Mouse (Mus musculus) inflammation-experienced regulatory T-cells (primary cell): ENCODE results near the gene Olfr1140. TPM values are rescaled to one million over a fixed set of nuclear protein-coding genes. Genes with fewer than 3 reads are reported as not detected.

Source experiments
- polyA plus RNA-seq, 2 experiments: library from polyadenylated mRNA; unstranded; fragments of 100-300 nt; shearing (Covaris generic); gene quantifications; one replicate each; pipeline ENCODE4 v1.2.1; 2017

Olfr1140 gene
- polyA plus RNA-seq, result not detected

DNA sequence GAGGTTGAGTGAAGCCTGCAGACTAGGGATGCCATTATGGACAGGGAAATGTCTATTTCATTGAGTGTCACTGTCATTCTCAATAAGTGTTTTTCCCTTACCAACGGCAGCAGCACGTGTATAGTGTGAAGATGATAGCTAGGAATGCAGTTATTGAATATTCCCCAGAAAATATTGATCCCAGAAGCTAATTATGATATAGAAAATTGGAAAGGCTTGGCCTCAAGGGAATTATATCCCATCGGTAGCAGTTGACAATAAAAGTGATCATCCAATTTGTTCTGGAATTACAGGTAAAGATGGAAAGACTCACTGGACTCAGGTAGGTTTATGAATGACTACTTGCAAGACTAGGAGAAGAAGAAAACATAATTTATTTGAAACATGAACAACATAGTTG, at the start of gene Olfr1140:
Olfr1140 (plus strand) TSS at position 301 of the 400 bp plus-strand sequence.

GRCm38 (mm10) chr2:87693847-87694246, 49.7 kb upstream of the Olfr1140 start, which contains the start of gene Olfr1136:
Olfr1136 (minus strand) TSS chr2:87693947.

DNA sequence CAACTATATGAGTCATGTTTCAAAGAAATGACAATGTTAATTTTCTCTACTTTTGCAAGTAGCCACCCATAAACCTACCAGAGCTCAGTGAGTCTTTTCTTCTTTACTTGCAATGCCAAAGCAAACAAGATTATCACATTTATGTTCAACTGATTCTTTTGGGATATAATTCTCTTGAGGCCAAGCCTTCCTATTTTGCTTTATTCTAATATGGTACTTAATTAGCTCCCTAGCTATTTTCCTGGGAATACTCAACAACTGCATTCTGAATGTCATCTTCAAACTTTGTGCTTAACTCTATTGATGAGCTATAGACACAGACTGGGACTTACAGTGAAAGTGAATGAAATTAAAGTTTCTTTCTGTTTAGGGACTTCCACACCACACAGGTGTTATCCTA, 30.5 kb upstream of the Olfr1140 start, which contains the start of gene Olfr1137:
Olfr1137 (minus strand) TSS at position 101 of the 400 bp plus-strand sequence.

GRCm38 (mm10) chr2:87739878-87740277, 3.7 kb upstream of the Olfr1140 start, which contains the start of gene Olfr1138:
Olfr1138 (minus strand) TSS chr2:87739978.

DNA sequence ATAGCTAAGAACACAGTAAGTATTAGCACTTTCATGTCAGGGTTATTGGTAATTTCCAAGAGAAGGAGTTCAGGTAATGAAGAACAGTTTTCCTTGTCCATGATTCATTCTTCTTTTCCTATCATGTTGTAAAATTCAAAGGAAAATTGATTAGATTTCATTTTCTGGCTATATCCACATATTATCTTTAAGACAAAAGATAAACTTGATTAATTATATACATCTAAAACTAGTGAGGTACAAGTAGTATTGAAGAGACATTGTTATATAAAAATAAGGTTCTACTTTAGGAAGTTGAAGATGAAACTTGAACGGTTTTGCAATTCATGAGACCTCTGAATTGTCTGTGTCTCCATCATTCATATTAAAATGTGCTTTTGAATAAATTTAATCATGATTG, 10.3 kb downstream of the Olfr1140 start, which contains the start of gene Olfr1141:
Olfr1141 (minus strand) TSS at position 101 of the 400 bp plus-strand sequence.

DNA sequence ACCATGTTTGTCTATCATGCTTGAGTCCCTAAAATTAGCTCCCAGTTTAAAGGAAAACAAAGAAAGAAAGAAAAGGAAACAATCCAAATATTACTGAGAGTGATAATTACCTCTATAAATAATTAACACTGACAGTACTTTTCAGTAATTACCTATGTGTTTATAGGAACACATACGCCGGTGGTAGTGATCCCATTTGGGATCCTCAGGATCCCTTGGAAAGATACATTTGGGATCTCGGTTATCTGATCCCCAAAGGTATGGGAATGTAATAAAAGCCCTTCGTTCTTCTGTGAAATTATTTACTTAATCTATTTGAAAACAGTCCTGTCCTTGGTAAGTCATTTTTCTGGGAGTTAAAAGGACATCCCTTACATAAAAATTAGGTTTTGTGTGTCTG, 35.6 kb downstream of the Olfr1140 start, which contains the start of gene Olfr152:
Olfr152 (plus strand) TSS at position 301 of the 400 bp plus-strand sequence.

Other genes starting within 250 kb of the Olfr1140 start
- gene Pramel7, start 246.7 kb upstream of the Olfr1140 start, polyA plus RNA-seq, result under 1 TPM in 1 of 2 experiments, not detected in 1; 0.72 TPM
- gene Pramel6, start 237.2 kb upstream of the Olfr1140 start, polyA plus RNA-seq, result under 1 TPM in 1 of 2 experiments, not detected in 1; 0.24 TPM
- gene Olfr153, start 212.0 kb upstream of the Olfr1140 start, polyA plus RNA-seq, result not detected
- gene Olfr1128, start 198.2 kb upstream of the Olfr1140 start, polyA plus RNA-seq, result 1 to 10 TPM in 1 of 2 experiments, not detected in 1; 1.3 TPM
- gene Olfr1129, start 169.8 kb upstream of the Olfr1140 start, polyA plus RNA-seq, result not detected
- not detected for gene Olfr1130, start 137.5 kb upstream of the Olfr1140 start, polyA plus RNA-seq
- not detected for gene Olfr1131, start 116.6 kb upstream of the Olfr1140 start, polyA plus RNA-seq
- gene Olfr1132, start 106.2 kb upstream of the Olfr1140 start, polyA plus RNA-seq, result not detected
- gene Olfr1133, start 96.4 kb upstream of the Olfr1140 start, polyA plus RNA-seq, result not detected
- gene Olfr1134, start 85.3 kb upstream of the Olfr1140 start, polyA plus RNA-seq, result under 1 TPM; 0.19 to 0.22 TPM
- gene Olfr1135, start 70.1 kb upstream of the Olfr1140 start, polyA plus RNA-seq, result not detected
- not detected for gene Olfr1136, start 49.8 kb upstream of the Olfr1140 start, polyA plus RNA-seq
- gene Olfr1137, start 30.6 kb upstream of the Olfr1140 start, polyA plus RNA-seq, result not detected
- under 1 TPM in 1 of 2 experiments, not detected in 1; 0.40 TPM for gene Olfr1138, start 3.8 kb upstream of the Olfr1140 start, polyA plus RNA-seq
- not detected for gene Olfr1141, start 10.2 kb downstream of the Olfr1140 start, polyA plus RNA-seq
- gene Olfr152, start 35.7 kb downstream of the Olfr1140 start, polyA plus RNA-seq, result under 1 TPM in 1 of 2 experiments, not detected in 1; 0.13 TPM
- gene Olfr1143, start 56.8 kb downstream of the Olfr1140 start, polyA plus RNA-seq, result under 1 TPM in 1 of 2 experiments, not detected in 1; 0.71 TPM
- gene Olfr1145, start 66.1 kb downstream of the Olfr1140 start, polyA plus RNA-seq, result not detected
- under 1 TPM in 1 of 2 experiments, not detected in 1; 0.81 TPM for gene Olfr1148, start 86.8 kb downstream of the Olfr1140 start, polyA plus RNA-seq
- gene Olfr1150-ps1, start 100.2 kb downstream of the Olfr1140 start, polyA plus RNA-seq, result not detected
- gene Olfr1151, start 112.1 kb downstream of the Olfr1140 start, polyA plus RNA-seq, result under 1 TPM; 0.20 to 0.82 TPM
- under 1 TPM; 0.08 to 0.44 TPM for gene Olfr1152, start 122.7 kb downstream of the Olfr1140 start, polyA plus RNA-seq
- not detected for gene Olfr1153, start 151.2 kb downstream of the Olfr1140 start, polyA plus RNA-seq
- gene Olfr1154, start 161.4 kb downstream of the Olfr1140 start, polyA plus RNA-seq, result not detected
- not detected for gene Olfr1155, start 201.4 kb downstream of the Olfr1140 start, polyA plus RNA-seq
- gene Olfr1156, start 209.3 kb downstream of the Olfr1140 start, polyA plus RNA-seq, result under 1 TPM; 0.11 to 0.26 TPM
- under 1 TPM in 1 of 2 experiments, not detected in 1; 0.18 TPM for gene Olfr1157, start 224.5 kb downstream of the Olfr1140 start, polyA plus RNA-seq
- under 1 TPM in 1 of 2 experiments, not detected in 1; 0.60 TPM for gene Olfr74, start 230.9 kb downstream of the Olfr1140 start, polyA plus RNA-seq
- gene Olfr1158, start 246.4 kb downstream of the Olfr1140 start, polyA plus RNA-seq, result not detected